Mouse (Mus musculus): Measurements from ENCODE around the gene Epb41l4b. TPM values are rescaled to one million over a fixed set of nuclear protein-coding genes. Genes with fewer than 3 reads are reported as not detected.

Gene Epb41l4b
- total RNA-seq, 1 experiment from 2014 or later: 3.1 TPM

DNA sequence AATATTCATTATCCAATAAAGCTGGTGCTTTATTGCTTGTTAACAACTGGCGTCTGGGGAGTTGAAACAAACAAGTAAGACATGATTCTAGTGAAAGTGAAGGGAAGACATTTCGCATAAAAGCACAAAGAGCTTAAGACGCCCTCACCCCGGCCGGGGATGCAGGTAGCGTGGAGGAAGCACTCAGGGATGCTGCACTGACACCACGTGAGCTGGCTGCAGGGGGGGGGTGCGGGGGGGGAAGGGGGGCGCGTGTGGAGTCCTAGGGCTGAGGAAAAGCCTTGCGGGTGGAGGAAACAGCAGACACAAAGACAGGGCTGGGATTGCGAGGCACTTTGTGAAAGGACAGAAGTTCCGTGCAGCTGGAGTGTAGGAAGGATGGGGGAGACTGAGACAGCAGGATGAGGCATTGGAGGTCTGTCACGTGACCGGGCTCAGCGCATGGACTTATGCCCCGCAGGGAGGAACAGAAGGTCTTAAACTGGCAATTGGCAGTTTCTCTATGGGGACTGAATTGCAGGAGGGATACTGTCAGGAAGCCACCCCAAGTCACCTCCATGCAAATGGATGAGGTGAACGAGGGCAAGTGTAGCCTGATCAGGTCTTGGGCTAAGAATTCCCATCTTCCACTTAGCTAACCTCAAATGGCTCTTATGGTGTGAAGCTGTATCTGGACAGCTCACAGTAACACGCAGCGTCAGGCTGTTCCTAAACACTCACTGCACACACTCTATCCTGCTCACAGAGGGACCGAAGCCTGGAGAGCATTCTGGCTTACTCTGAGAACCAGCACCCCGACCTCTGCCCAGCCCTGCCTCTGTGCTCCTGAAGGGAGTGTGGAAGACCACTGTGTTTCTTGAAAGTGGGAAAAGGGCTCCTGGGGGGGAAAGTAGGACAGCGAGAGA lies 103.9 kb downstream of the Epb41l4b start:
- no peak for ATAC-seq (ENCODE audit: extremely low read depth, insufficient number of reproducible peaks, low FRiP score, poor library complexity, severe bottlenecking)

DNA sequence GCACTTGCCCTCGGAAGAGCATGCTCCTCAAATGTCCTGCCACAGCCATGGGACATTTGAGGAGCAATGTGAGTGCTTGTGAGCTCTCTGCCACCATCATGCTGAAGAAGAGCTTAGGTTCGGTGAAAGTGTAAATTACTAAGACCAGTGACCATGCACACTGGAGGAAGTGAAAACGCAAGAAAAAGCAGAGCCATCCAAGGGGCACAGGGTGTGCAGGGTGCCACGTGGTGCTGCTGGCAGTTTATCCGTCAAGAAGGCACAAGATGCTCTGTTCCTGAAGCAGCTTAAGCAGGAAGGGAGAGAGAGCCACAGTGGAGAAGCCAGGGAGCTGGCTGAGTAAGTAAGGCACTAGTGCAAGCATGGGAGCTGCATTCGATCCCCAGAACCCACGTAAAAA lies 105.7 kb downstream of the Epb41l4b start:
- ATAC-seq (ENCODE audit: extremely low read depth, insufficient number of reproducible peaks, low FRiP score, poor library complexity, severe bottlenecking): peak; percentile 58; the same call in 1 of the 2 replicates

DNA sequence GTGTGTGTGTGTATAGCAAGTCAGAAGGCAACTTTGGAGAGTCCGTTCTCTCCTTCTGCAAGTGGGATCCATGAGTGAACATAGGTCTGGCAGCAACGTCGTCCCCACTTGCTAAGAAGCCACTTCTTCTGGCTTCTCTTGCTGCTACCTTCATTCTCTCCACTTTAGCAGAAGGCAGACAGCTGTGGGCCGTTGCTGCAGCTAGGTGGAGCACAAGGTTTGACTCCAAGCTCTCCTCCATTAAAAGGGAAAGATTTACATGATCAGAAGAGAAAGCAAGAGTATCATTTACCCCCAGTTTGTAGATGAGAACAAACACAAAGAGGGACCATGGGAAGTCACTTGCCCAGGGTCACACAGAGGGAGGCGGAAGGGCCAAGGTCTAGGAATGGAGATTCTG lies 109.1 kb downstream of the Epb41l4b start:
- no peak for ATAC-seq (ENCODE audit: extremely low read depth, insufficient number of reproducible peaks, low FRiP score, poor library complexity, severe bottlenecking)

DNA sequence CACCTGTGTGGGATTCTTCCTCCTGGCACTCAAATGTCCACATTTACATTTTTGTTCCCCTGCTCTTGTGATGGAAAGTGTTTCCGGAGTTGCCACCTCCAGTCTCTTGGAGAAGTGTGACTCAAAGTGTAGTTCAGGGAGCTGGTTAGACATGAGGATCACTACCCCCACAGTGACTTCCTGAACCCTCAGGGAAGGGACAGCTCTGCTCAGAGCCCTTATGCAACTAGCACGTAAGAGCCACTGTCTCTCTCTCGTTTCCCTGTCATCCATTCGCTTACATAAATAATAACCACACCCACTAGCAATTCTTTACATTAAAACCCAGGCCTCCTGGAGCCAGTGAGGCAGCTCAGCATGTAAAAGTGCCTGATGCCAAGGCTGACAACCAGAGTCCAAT lies 111.8 kb downstream of the Epb41l4b start:
- no peak for ATAC-seq (ENCODE audit: extremely low read depth, insufficient number of reproducible peaks, low FRiP score, poor library complexity, severe bottlenecking)

DNA sequence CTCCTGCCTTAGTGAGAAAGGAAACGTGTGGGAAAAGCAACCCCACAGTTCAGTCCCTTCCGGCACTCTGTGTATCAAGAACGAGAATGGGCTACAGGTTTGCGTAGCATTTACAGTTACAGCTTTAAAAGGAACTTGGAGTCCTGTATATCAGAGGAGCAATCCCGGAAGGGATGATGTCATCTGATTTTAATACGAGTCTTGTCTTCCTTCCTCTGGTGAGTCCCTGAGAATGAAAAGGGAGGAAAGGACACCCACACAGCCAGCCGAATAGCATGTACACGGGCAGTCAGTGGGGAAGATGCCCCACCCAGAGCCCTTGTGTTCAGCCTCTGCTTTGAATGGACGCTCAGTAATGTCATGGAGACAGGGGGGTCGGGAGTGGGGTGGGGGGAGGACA lies 115.3 kb downstream of the Epb41l4b start:
- no peak for ATAC-seq (ENCODE audit: extremely low read depth, insufficient number of reproducible peaks, low FRiP score, poor library complexity, severe bottlenecking)

DNA sequence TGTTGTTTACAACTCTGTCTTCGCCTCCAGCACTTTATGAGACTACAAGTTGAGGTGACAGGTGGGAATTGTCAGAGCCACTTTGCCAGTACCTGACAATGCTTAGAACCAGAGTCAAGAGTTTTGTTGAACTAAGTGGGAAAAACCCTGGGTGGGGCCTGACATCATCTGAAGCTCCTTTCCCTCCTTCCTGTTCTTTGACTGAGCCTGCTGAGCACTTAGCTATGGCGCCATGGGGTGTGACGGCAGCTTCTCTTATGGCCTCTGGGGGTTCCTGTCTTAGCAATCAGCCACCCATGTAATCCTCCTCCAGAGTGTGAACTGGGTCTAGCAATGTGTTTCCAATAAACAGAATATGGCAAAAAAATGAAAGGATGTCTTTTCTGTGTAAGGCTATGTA lies 119.7 kb downstream of the Epb41l4b start:
- ATAC-seq (ENCODE audit: extremely low read depth, insufficient number of reproducible peaks, low FRiP score, poor library complexity, severe bottlenecking): peak; percentile 76

DNA sequence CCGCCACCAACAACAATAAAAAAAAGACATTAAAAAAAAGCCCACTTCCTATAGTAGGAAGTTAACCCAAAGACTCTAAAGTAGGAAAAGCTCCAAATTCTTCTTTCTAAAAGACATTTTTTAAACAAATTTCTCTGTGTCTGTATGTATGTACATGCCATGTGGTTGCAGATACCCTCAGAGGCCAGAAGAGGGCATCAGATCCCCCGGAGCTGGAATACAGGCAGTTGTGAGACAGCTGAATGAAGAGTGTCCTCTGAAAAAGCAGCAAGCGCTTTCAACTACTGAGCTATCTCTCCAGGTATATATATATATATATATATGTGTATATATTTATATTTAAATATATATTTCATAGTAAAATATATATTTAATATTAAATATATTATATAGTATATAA lies 121.9 kb downstream of the Epb41l4b start:
- ATAC-seq (ENCODE audit: extremely low read depth, insufficient number of reproducible peaks, low FRiP score, poor library complexity, severe bottlenecking): no peak

DNA sequence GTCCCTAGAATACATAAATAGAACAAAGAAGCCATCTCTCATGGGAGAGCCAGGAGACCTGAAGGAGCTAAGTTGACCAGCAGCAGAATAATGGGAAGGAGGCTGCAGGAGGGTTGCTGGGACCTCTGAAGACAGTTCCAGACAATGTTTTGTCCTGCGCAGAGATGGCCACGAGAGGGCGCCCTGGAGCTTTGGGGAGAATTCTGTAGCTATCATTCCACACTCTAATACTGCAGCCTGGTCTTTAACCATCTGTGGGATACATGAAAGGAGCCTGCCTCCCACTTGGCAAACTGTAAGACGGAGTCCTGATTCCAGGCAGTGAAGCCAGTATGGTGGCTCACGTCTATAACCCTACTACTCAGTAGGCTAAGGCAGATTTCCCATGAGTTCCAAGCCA lies 126.0 kb downstream of the Epb41l4b start:
- peak; percentile 57 for ATAC-seq (ENCODE audit: extremely low read depth, insufficient number of reproducible peaks, low FRiP score, poor library complexity, severe bottlenecking)

DNA sequence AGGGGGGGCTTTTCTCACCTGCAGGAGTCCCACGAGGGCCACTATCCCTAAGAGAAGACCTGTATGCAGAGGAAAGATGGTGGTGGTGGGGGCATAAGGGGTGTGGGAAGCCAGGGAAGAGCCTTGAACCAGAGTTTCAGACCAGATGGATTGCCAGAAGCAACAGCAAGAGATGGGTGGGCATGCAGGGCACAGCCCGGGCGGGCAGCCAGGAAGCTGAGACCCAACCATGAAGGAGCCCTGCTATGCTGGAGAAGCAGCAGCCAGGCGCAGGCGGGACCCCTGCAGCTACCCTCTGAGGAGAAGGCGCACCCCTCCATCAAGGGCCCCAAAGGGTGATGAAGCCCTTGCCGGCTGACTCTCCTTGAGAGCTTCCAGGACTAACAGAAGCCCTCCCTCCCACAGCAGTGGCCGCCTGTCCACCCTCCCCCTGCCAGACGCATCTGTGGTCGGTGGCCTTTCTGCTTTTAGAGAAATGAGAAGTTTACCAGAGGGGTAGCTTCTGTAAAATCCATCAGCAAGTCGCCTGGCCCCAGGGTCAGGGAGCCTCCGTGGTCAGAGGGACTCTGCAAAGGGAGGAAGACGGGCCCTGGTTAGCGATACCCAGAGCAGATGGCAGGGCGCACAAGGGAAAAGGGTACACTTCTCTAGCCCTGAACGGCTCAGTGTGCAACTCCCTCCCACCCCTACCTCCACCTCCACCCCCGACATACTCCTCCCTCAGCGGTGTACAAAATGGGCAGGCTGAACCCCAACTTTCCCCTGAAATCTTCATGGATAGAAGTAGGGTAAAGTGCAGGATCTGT lies 126.7 kb downstream of the Epb41l4b start:
- no peak for ATAC-seq (ENCODE audit: extremely low read depth, insufficient number of reproducible peaks, low FRiP score, poor library complexity, severe bottlenecking)

DNA sequence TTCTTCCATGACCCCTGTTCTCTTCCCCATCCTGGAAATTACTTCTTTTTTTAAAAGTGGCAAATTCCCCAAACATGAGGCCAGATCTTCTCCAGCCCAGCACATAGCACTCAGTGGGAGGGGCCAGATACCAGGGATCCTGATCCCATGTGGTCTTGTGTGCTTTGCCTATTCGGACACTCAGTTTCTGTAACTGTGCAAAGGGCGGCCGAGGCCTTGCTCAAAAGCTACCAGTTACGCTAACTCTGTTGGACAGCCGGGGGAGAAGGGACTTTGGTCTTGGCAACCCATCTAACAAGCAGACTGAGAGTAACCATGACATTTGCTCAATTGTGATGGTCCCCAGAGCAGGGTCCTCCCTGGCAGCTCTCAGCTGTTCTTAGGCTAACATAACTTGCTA lies 128.2 kb downstream of the Epb41l4b start:
- ATAC-seq (ENCODE audit: extremely low read depth, insufficient number of reproducible peaks, low FRiP score, poor library complexity, severe bottlenecking): no peak

DNA sequence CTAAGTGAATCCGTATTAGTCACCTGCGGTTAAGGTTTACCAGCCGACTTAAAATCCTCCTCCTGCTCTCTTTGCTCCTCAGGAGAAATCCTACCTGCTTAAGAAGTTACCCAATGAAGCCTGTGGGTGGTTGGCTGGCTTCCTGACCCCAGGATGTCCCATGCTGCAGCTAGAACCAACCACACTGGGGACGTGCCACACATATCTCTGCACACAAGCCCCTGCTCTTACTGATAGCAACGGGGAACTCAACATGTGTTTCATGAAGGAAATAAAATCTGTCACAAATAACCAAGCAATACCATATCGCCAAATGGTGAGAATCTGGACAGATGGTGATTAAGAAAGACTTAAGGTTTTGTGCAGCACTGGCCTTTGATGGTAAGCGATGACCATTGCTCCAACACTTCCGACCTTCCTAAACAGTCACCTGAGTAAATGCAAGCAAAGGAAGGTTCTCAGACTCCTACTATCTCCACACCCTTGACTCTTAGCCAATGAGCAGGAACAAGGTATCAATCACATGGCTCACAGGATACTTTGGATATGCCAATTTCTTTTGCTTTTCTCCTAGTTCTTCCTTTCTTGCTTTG lies 131.7 kb downstream of the Epb41l4b start:
- ATAC-seq (ENCODE audit: extremely low read depth, insufficient number of reproducible peaks, low FRiP score, poor library complexity, severe bottlenecking): no peak

DNA sequence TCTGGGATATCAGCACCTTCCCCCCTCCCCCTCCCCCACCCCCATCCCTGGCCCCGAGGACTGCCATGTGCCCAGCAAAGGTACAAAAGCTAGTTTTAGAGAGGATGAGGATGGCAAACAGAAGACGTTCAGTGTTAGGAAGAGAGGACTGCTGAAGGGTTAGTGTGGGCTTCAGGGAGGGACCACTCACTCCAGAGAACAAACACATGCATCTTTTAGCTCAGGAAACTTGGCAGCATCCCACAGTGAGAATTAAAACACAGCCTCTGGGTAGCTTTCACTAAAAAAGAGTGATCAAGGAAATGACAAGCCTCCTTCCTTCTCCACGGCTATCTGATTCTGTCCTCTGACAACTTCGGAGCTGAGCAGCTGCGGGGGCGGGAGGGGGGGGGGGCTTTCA lies 132.3 kb downstream of the Epb41l4b start:
- ATAC-seq (ENCODE audit: extremely low read depth, insufficient number of reproducible peaks, low FRiP score, poor library complexity, severe bottlenecking): no peak

DNA sequence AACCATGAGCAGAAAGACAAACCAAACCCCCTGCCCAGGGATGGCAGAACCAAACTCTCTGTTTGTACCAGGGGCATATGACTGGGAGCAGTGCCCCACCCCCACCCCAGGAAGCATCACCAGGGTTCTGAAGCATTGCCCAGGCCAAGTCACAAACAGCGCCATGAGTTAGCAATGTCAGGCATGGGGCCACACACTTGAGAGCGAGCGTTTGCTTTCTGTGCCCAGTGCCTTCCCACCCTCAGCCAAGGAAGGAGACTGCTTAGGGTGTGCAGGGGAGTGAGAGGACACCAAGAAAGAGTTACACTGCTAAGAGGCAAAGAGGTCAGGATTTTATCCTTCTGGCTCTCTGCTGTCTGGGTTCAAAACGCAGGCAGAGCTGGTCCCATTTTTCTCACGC lies 132.8 kb downstream of the Epb41l4b start:
- no peak for ATAC-seq (ENCODE audit: extremely low read depth, insufficient number of reproducible peaks, low FRiP score, poor library complexity, severe bottlenecking)

DNA sequence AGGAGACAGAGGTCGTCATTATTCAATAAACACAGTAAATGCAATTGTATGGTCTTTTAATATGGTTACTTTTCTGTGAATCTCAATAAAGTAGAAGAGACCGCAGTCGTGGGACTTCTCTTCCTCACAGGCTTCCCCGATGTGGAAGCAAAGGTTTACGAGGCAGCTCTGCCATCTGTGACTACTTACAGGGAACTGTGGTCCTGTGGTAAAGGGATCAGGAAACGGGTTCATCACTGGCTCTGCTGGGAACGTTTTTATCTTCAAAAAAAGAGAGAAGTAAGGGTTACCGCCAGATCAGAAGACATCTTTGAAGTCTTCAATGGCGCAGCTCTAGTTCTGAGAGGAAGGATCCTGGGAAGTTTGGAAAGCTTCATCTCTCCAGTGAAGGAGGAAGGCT lies 135.5 kb downstream of the Epb41l4b start:
- ATAC-seq (ENCODE audit: extremely low read depth, insufficient number of reproducible peaks, low FRiP score, poor library complexity, severe bottlenecking): no peak

DNA sequence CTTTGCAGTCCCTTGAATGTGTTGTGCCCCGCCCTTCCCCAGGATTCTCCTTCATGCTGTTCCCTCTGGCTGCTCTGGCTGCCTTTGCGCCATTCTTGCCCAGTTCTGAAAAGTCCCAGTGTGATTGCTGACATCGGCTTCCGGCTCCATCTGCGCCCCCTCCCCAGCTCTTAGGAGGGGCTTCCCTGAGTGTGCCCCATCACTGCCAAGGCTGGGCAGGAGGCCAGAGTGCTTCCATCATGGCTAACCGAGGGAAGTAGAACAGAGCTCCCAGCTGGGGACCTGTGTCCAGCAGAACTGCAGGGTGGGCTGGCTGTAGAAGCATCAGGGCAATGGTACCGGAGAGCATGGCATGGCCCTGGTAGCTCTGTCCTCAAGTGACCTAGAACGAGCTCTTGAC lies 138.2 kb downstream of the Epb41l4b start:
- ATAC-seq (ENCODE audit: extremely low read depth, insufficient number of reproducible peaks, low FRiP score, poor library complexity, severe bottlenecking): no peak

DNA sequence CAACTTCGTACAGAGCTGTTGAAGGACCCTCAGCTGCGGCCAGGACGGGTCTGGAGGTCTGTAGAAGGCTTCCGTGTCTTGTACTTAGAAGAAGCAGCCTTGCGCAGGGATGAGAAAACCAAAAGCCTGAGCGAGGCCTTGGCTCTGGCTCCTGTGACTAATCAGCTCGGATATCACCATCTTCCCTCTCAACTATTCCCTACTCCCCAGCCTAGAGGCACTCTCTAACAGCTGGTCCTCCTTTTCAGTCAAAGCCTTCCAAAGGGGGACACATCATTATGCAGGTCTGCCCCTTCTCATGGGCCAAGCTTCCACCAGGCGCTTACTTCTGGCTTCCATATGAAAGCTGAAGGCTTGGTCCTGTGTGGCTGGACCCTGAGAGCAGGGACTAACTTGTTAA lies 139.4 kb downstream of the Epb41l4b start:
- no peak for ATAC-seq (ENCODE audit: extremely low read depth, insufficient number of reproducible peaks, low FRiP score, poor library complexity, severe bottlenecking)

DNA sequence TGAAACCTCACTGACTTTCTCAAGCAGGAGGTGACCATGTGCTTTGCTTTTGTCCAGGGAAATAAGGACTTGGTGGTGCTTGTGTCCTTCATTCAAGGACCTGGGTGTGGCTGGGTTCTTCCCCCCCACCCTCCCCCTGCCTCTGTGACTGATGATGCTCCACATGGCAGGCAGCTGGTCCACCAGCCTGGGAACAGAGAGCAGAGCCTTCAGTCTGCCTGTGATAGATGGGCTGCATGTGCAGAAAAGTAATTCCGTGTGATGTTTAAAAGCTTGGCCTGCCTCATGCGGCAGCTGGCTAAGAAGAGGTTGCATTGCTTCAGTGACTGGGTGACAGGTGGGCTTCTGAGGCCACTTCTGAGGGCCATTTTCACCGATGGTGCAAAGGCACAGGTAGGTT lies 140.5 kb downstream of the Epb41l4b start:
- ATAC-seq (ENCODE audit: extremely low read depth, insufficient number of reproducible peaks, low FRiP score, poor library complexity, severe bottlenecking): no peak

DNA sequence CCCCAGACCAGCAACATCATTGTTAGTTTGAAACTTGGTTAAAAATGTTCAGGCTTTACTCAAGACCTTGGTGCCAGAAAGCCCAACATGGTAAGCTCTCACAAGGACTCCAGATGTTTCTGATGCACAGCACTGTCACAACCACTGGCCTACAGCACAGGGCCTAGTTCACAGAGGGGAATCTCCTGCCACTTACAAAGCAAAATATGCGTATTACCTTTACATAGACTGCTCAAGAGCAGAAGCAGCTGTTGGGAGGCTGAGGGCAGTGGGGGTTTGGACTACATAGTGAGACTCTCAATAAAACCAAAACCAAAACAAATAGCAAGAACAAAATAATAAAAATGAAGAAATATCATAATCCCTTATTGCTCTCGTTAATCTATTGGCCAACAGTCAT lies 141.8 kb downstream of the Epb41l4b start:
- no peak for ATAC-seq (ENCODE audit: extremely low read depth, insufficient number of reproducible peaks, low FRiP score, poor library complexity, severe bottlenecking)

DNA sequence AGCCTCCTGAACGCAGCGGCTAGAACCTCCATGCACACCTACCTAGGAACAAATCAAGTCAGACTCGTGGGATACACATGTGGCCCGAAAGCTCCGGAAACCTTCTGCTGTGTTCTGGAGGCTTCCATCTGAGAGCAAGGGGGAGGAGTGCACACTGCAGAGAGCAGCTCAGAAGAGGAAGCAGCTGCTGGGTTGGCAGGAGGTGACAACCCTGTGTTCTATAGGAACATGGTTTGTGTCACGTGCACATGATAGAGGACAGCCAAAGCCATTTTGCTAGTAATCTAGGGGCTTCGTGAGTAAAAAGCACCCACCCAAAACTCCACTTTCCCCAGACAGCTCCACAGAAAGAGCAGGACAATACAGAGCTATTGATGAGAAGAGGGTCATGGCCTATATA lies 149.9 kb downstream of the Epb41l4b start:
- ATAC-seq (ENCODE audit: extremely low read depth, insufficient number of reproducible peaks, low FRiP score, poor library complexity, severe bottlenecking): no peak

DNA sequence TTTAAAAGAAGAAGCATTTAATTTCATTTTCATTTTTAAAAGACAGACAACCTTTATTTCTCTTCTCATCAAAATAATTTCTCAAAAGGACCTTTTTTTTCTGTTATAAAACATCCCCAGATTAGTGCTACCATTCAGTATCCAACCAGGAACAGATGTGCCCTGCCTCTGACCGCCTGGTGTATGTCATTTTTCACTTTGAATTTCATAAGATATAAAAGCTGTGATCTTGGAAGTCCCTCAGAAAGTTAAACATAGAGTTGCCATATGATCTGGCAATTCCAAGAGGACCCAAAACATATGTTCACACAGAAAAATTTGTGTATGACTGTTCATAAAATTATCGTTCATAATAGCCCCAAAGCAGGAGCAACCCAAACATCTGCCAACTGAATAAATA lies 151.3 kb downstream of the Epb41l4b start:
- ATAC-seq (ENCODE audit: extremely low read depth, insufficient number of reproducible peaks, low FRiP score, poor library complexity, severe bottlenecking): no peak
